Mouse (Mus musculus) lung, embryonic 15.5 days (tissue): ENCODE results near the gene Pgrmc1. TPM values are rescaled to one million over a fixed set of nuclear protein-coding genes. Genes with fewer than 3 reads are reported as not detected.
A peak's percentile ranks its signal among the peaks of the same experiment; 100 is the strongest.
"Not testable (repeated sequence)": the region's sequence is repeated elsewhere in the genome, so short reads cannot be mapped to it uniquely, and the experiment has no call there.

Source experiments
- ATAC-seq: fragments of 200-750 bp; cut with Nextera tagmentation; 2 replicates; pipeline ENCODE4 v1.8.0; 2017; ENCODE audit warnings: moderate number of reproducible peaks, borderline replicate concordance; ENCODE audit not compliant: low FRiP score, low TSS enrichment; ENCODE audit errors: extremely low read depth
- H3K27ac ChIP-seq: fragments of 300-500 bp; sonication (generic); 2 replicates; pipeline ENCODE4 v1.5.1; 2015; ENCODE audit warnings: moderate library complexity, mild to moderate bottlenecking, inconsistent platforms
- H3K27me3 ChIP-seq: fragments of 300-500 bp; sonication (generic); 2 replicates; pipeline ENCODE4 v1.6.1; 2015; ENCODE audit warnings: inconsistent platforms
- H3K36me3 ChIP-seq: fragments of 300-500 bp; sonication (generic); 2 replicates; pipeline ENCODE4 v1.6.1; 2015; ENCODE audit warnings: inconsistent platforms
- H3K4me1 ChIP-seq: fragments of 300-500 bp; sonication (generic); 2 replicates; pipeline ENCODE4 v1.6.1; 2015; ENCODE audit warnings: inconsistent platforms
- H3K4me2 ChIP-seq: fragments of 300-500 bp; sonication (generic); 2 replicates; pipeline ENCODE4 v1.6.1; 2015; ENCODE audit warnings: inconsistent platforms, mild to moderate bottlenecking, moderate library complexity
- H3K4me3 ChIP-seq: fragments of 300-500 bp; sonication (generic); 2 replicates; pipeline ENCODE4 v1.5.1; 2015; ENCODE audit warnings: mild to moderate bottlenecking, inconsistent platforms
- H3K9ac ChIP-seq: fragments of 300-500 bp; sonication (generic); 2 replicates; pipeline ENCODE4 v1.6.1; 2015; ENCODE audit warnings: inconsistent platforms
- H3K9me3 ChIP-seq: fragments of 300-500 bp; sonication (generic); 2 replicates; pipeline ENCODE4 v1.6.1; 2016; ENCODE audit warnings: inconsistent platforms
- WGBS: fragments of 180-500 bp; shearing (Covaris S2); methylation state at CpG from one replicate; pipeline ENCODE4 v1.1.7; 2015; 5-methylcytosine and 5-hydroxymethylcytosine counted together
- polyA plus RNA-seq: library from polyadenylated mRNA; unstranded; fragments of >200 nt; fragmentation: Nextera tagmentation; extraction: Ambion mirVana; gene quantifications from 2 replicates; pipeline ENCODE4 v1.2.1, GENCODE M21; 2015

The Pgrmc1 gene
- 233 and 239 TPM in 2 replicates for polyA plus RNA-seq

- no peaks in the 10 kb centered on the region for H3K9me3 ChIP-seq
- H3K9ac ChIP-seq = peak within 1 kb of the TSS; percentile 64
- peak within 1 kb of the TSS; percentile 77 for H3K27ac ChIP-seq
- H3K4me1 ChIP-seq = no peaks in the 10 kb centered on the region
- peak; percentile 94 for ATAC-seq
- H3K36me3 ChIP-seq = no peaks in the 10 kb centered on the region
- peak within 1 kb of the TSS; percentile 55 for H3K4me2 ChIP-seq
- no peaks in the 10 kb centered on the region for H3K27me3 ChIP-seq
- H3K4me3 ChIP-seq = peak within 1 kb of the TSS; percentile 64
- 14% methylated on average over 37 of the region's 45 CpGs for WGBS
Observed at GRCm38 (mm10) chrX:36597707-36598389, at the start of gene Pgrmc1. Pgrmc1 (plus strand) TSS chrX:36598206.

GRCm38 (mm10) chrX:36548798-36549197, 49.2 kb upstream of the Pgrmc1 start:
- H3K4me2 ChIP-seq = no peak overlapping the region
- no peaks in the 10 kb centered on the region for H3K9me3 ChIP-seq
- no peaks in the 10 kb centered on the region for H3K36me3 ChIP-seq
- ATAC-seq = no peak
- H3K27me3 ChIP-seq = no peaks in the 10 kb centered on the region
- no peak overlapping the region for H3K27ac ChIP-seq
- no peaks in the 10 kb centered on the region for H3K4me1 ChIP-seq
- H3K9ac ChIP-seq = no peak overlapping the region
- WGBS = 65% methylated on average over 5 of the region's 5 CpGs
- no peak overlapping the region for H3K4me3 ChIP-seq

DNA sequence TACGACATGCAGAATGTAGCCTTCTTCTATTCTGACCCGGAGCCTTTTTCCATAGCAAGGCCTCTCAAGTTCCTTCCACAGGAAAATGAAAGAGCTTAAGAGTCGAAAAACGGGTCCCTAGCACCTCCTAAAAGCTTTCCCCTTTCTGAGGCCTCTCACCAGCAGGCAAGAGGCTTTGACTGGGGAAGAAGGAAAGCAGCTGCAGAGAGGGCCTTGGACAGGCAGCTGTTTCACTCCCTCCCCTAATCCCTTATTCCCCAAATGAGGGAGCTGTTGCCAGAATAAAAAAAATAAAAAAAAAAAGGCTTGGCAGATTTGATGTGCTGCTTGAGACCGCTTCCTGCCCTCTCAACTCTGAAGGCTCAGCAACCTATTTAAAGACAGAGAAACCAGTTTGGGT, 47.1 kb upstream of the Pgrmc1 start:
- no peaks in the 10 kb centered on the region for H3K36me3 ChIP-seq
- peak overlapping the region; percentile 87 for H3K27ac ChIP-seq
- 11% methylated on average over 5 of the region's 5 CpGs for WGBS
- peak; percentile 79 for ATAC-seq
- no peaks in the 10 kb centered on the region for H3K27me3 ChIP-seq
- no peaks in the 10 kb centered on the region for H3K4me1 ChIP-seq
- 0 out of 2 replicates have a peak overlapping the region, but pooled peaks have one; percentile 3 for H3K4me2 ChIP-seq
- H3K9me3 ChIP-seq = no peaks in the 10 kb centered on the region
- H3K4me3 ChIP-seq = no peak overlapping the region
- H3K9ac ChIP-seq = no peak overlapping the region

GRCm38 (mm10) chrX:36551351-36551750, 46.7 kb upstream of the Pgrmc1 start:
- Histone ChIP-seq H3K9ac (no peak overlapping the region), H3K9me3 (no peaks in the 10 kb centered on the region), H3K4me3 (no peak overlapping the region), H3K27ac (peak overlapping the region; percentile 87), H3K27me3 (no peaks in the 10 kb centered on the region), H3K4me2 (0 out of 2 replicates have a peak overlapping the region, but pooled peaks have one; percentile 3), H3K36me3 (no peaks in the 10 kb centered on the region), H3K4me1 (no peaks in the 10 kb centered on the region)
- no peak for ATAC-seq
- 26% methylated on average over 6 of the region's 6 CpGs for WGBS

DNA sequence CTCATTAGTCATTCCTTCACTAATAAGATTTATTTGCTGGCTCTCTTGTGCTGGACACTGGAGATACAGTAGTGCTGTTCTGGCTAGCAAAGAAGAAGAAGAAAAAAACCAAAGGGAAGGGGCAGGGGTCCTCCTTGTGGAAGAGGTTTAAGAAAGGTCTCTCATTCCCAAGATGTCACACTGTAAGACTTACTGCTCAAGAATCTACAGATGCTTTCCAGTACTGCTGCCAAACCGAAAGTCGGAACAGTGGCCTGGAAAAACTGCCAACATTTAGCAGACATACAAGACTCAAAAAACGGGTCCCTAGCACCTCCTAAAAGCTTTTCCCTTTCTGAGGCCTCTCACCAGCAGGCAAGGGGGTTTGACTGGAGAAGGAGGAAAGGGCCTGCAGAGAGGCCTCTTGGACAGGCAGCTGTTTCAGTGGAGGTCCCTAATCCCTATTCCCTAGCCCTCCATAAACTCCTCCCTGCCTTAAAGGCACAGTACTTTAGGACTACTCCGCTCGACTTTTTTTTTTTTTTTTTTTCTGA, 45.9 kb upstream of the Pgrmc1 start:
- Histone ChIP-seq H3K4me2 (no peak overlapping the region), H3K9ac (no peak overlapping the region), H3K4me3 (no peak overlapping the region), H3K27me3 (no peaks in the 10 kb centered on the region), H3K4me1 (no peaks in the 10 kb centered on the region), H3K9me3 (no peaks in the 10 kb centered on the region), H3K27ac (peak overlapping the region; percentile 87), H3K36me3 (no peaks in the 10 kb centered on the region)
- 31% methylated on average over 5 of the region's 5 CpGs for WGBS
- peak; percentile 93 for ATAC-seq

- Histone ChIP-seq H3K36me3 (no peaks in the 10 kb centered on the region), H3K9me3 (no peaks in the 10 kb centered on the region), H3K4me3 (no peak overlapping the region), H3K4me2 (no peak overlapping the region), H3K4me1 (no peaks in the 10 kb centered on the region), H3K27ac (no peak overlapping the region; the same call in 1 of the 2 replicates), H3K27me3 (no peaks in the 10 kb centered on the region), H3K9ac (no peak overlapping the region)
- WGBS = 59% methylated on average over 3 of the region's 3 CpGs
- no peak for ATAC-seq
Observed at GRCm38 (mm10) chrX:36552715-36553114, 45.3 kb upstream of the Pgrmc1 start.

GRCm38 (mm10) chrX:36555196-36555595, 42.8 kb upstream of the Pgrmc1 start:
- H3K27me3 ChIP-seq, H3K36me3 ChIP-seq, H3K9ac ChIP-seq, H3K27ac ChIP-seq, H3K4me1 ChIP-seq, H3K4me3 ChIP-seq, ATAC-seq, H3K9me3 ChIP-seq, H3K4me2 ChIP-seq: not testable (repeated sequence)
- WGBS = 44% methylated on average over 2 of the region's 2 CpGs

DNA sequence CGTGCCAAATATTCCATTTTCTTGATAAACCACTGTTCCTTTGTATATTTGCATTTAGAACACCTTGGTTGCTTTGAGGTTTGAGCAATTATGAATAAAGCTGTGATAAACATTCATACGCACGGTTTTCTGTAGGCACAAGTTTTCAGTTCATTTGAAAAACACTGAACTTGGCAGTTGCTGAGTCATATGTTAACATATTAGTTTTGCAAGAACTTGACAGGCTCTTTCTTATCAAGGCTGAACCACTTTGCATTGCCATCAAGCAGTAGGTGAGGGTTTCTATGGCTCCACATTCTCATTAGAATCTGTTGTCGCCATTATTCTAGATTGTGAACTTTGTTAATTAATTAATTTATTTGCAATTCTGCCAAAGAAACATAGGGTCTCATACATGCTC, 37.8 kb upstream of the Pgrmc1 start:
- Histone ChIP-seq H3K36me3 (no peaks in the 10 kb centered on the region), H3K9ac (no peak overlapping the region)

GRCm38 (mm10) chrX:36561650-36562049, 36.4 kb upstream of the Pgrmc1 start:
- no peak overlapping the region for H3K9ac ChIP-seq
- peak overlapping the region; percentile 24; the same call in 1 of the 2 replicates for H3K4me2 ChIP-seq
- H3K27me3 ChIP-seq = no peaks in the 10 kb centered on the region
- 14% methylated on average over 7 of the region's 7 CpGs for WGBS
- H3K9me3 ChIP-seq = no peaks in the 10 kb centered on the region
- no peak overlapping the region for H3K27ac ChIP-seq
- H3K4me1 ChIP-seq = no peaks in the 10 kb centered on the region
- no peak for ATAC-seq
- no peak overlapping the region for H3K4me3 ChIP-seq
- H3K36me3 ChIP-seq = no peaks in the 10 kb centered on the region

More for the DNA sequence above, 37.8 kb upstream of the Pgrmc1 start:
- Histone ChIP-seq H3K4me2 (no peak overlapping the region), H3K4me3 (no peak overlapping the region), H3K9me3 (no peaks in the 10 kb centered on the region), H3K4me1 (no peaks in the 10 kb centered on the region), H3K27me3 (no peaks in the 10 kb centered on the region), H3K27ac (no peak overlapping the region)
- no peak for ATAC-seq
- WGBS = 64% methylated on average over 4 of the region's 4 CpGs

DNA sequence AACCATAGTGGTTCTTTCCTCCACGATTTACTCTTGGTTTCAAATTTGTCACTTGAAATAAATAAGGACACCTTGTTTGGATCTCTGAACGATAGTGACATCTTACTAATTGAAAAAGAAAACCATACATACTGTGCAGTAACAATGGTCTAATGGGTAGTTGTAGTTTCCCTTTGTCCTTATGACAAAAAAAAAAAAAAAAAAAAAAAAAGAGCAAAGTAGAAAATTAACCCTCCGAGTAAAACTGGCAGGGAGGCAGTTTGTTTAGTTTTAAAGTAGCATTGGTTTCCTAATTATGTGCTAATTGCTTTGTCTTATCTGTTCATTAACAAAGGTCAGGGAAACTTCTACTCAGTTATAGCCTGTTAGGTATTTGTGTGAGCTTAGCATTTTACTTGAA, 35.9 kb upstream of the Pgrmc1 start:
- Histone ChIP-seq H3K27ac (no peak overlapping the region), H3K36me3 (no peaks in the 10 kb centered on the region), H3K4me1 (no peaks in the 10 kb centered on the region), H3K4me2 (peak overlapping the region; percentile 24; the same call in 1 of the 2 replicates), H3K4me3 (no peak overlapping the region), H3K9me3 (no peaks in the 10 kb centered on the region), H3K9ac (no peak overlapping the region), H3K27me3 (no peaks in the 10 kb centered on the region)
- no peak for ATAC-seq
- 28% methylated on average over 3 of the region's 3 CpGs for WGBS

DNA sequence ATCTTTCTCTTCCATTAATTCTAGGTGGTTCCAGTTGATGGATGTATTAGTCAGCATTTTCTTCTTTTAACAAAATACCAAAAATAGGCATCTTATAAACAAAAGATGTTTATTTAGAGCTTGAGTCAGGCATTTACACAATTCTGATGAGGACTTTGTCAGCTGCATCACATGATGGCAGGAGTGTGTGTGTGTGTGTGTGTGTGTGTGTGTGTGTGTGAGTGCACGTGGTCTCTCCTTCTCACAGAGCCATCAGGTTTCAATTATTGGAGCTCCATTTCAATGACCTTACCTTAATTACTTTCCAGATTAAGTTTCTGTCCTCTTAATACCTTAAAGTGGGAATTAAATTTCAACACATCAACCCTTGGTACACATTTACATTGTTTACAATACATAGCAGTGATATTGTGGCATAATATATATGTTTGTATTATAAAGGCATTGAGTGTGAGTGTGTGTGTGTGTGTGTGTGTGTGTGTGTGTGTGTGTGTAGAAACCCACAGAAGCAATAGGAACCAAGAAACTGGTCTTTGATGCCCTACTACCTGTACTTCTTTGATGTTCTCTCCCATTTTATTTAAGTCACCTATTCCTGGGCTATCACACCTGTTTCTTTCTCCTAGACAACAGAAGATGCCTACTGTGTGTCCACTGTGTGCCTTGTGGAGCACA, 11.2 kb upstream of the Pgrmc1 start:
- no peaks in the 10 kb centered on the region for H3K36me3 ChIP-seq
- WGBS = 86% methylated on average over 1 of the region's 1 CpGs
- ATAC-seq = no peak
- H3K4me2 ChIP-seq = no peak overlapping the region
- no peaks in the 10 kb centered on the region for H3K27me3 ChIP-seq
- H3K9ac ChIP-seq = no peak overlapping the region
- no peaks in the 10 kb centered on the region for H3K9me3 ChIP-seq
- H3K4me3 ChIP-seq = no peak overlapping the region
- H3K27ac ChIP-seq = no peak overlapping the region
- H3K4me1 ChIP-seq = no peaks in the 10 kb centered on the region
